ENCODE assay signal across 8 mouse cellular contexts in genomic region chr5:138084507-138084906, GRCm38 (mm10). TPM values are rescaled to one million over a fixed set of nuclear protein-coding genes. Genes with fewer than 3 reads are reported as not detected.
DNase-seq lines count a peak whose midpoint lies in the region; ATAC-seq lines count a peak whose summit lies in the region.

No protein-coding gene starts in this region.

- no peak overlapping the region; the same call in 1 of the 2 replicates for H3K9ac ChIP-seq in lung, embryonic 15.5 days
- no peak overlapping the region for H3K9ac ChIP-seq in limb, embryonic 11.5 days (ENCODE audit: low read length)
- peak overlapping the region; percentile 25; the same call in 1 of the 2 replicates for H3K9ac ChIP-seq in neural tube, embryonic 14.5 days (replicated peaks; ENCODE audit: low read depth, low read length)

- 0 out of 2 replicates have a peak, but pooled peaks cover 6% of the 10 kb centered on the region for H3K36me3 ChIP-seq in lung, embryonic 15.5 days
- peaks cover 12% of the 10 kb centered on the region for H3K36me3 ChIP-seq in erythroblast, embryonic 14.5 days (ENCODE audit: control insufficient read depth)
- no peaks in the 10 kb centered on the region; the same call in 1 of the 2 replicates for H3K36me3 ChIP-seq in limb, embryonic 11.5 days (ENCODE audit: control insufficient read depth, insufficient read depth, low read length)
- peaks cover 4% of the 10 kb centered on the region; the same call in 1 of the 2 replicates for H3K36me3 ChIP-seq in neural tube, embryonic 14.5 days (ENCODE audit: control insufficient read depth, insufficient read depth, low read length)

- peaks cover 15% of the 10 kb centered on the region for H3K4me1 ChIP-seq in lung, embryonic 15.5 days
- H3K4me1 ChIP-seq in erythroblast, embryonic 14.5 days (ENCODE audit: control insufficient read depth) = peaks cover 30% of the 10 kb centered on the region
- no peaks in the 10 kb centered on the region for H3K4me1 ChIP-seq in limb, embryonic 11.5 days (ENCODE audit: control insufficient read depth, insufficient read depth, low read length)
- H3K4me1 ChIP-seq in neural tube, embryonic 14.5 days (ENCODE audit: control insufficient read depth, insufficient read depth, low read length) = peaks cover 12% of the 10 kb centered on the region

- ATAC-seq in lung, embryonic 15.5 days (ENCODE audit: borderline replicate concordance, extremely low read depth, low FRiP score, low TSS enrichment) = no peak
- no peak for ATAC-seq in limb, embryonic 11.5 days (ENCODE audit: insufficient number of reproducible peaks, low FRiP score, low TSS enrichment, low read depth)
- no peak; the same call in 1 of the 2 replicates for ATAC-seq in neural tube, embryonic 14.5 days (ENCODE audit: low read depth)

- no peaks in the 10 kb centered on the region for H3K27me3 ChIP-seq in lung, embryonic 15.5 days
- no peaks in the 10 kb centered on the region for H3K27me3 ChIP-seq in erythroblast, embryonic 14.5 days (ENCODE audit: control insufficient read depth)
- no peaks in the 10 kb centered on the region for H3K27me3 ChIP-seq in limb, embryonic 11.5 days (ENCODE audit: control insufficient read depth, insufficient read depth, low read length)
- H3K27me3 ChIP-seq in neural tube, embryonic 14.5 days (ENCODE audit: control insufficient read depth, insufficient read depth, low read length) = no peaks in the 10 kb centered on the region

- 46% methylated on average over 2 of the region's 2 CpGs for WGBS in lung, embryonic 15.5 days
- 23% methylated on average over 2 of the region's 2 CpGs for WGBS in limb, embryonic 11.5 days
- 61% methylated on average over 2 of the region's 2 CpGs for WGBS in neural tube, embryonic 14.5 days

- H3K9me3 ChIP-seq in lung, embryonic 15.5 days = no peaks in the 10 kb centered on the region
- no peaks in the 10 kb centered on the region for H3K9me3 ChIP-seq in erythroblast, embryonic 14.5 days (ENCODE audit: control insufficient read depth, low read length)
- no peaks in the 10 kb centered on the region for H3K9me3 ChIP-seq in limb, embryonic 11.5 days (ENCODE audit: control insufficient read depth, low read length)
- no peaks in the 10 kb centered on the region for H3K9me3 ChIP-seq in neural tube, embryonic 14.5 days (ENCODE audit: control insufficient read depth, low read length)

- H3K4me3 ChIP-seq in lung, embryonic 15.5 days = peak overlapping the region; percentile 99
- peak overlapping the region; percentile 98 for H3K4me3 ChIP-seq in erythroblast, embryonic 14.5 days (replicated peaks)
- H3K4me3 ChIP-seq in limb, embryonic 11.5 days (ENCODE audit: low read depth, low read length) = peak overlapping the region; percentile 93
- H3K4me3 ChIP-seq in neural tube, embryonic 14.5 days (ENCODE audit: low read depth, low read length) = peak overlapping the region; percentile 99; the same call in 1 of the 2 replicates

- no peak overlapping the region for H3K27ac ChIP-seq in lung, embryonic 15.5 days
- no peak overlapping the region for H3K27ac ChIP-seq in limb, embryonic 11.5 days (replicated peaks; ENCODE audit: low read depth, low read length)
- H3K27ac ChIP-seq in neural tube, embryonic 14.5 days (ENCODE audit: low read depth, low read length) = no peak overlapping the region

- no peak for DNase-seq in lung, postnatal 10 days
- peak; percentile 21 for DNase-seq in limb, embryonic 11.5 days (ENCODE audit: low spot score)
- no peak for DNase-seq in frontal cortex, postnatal 14 days (ENCODE audit: low spot score in 2 of 2)
- no peak for DNase-seq in cerebellum, postnatal 4 days (ENCODE audit: low spot score in 2 of 2)
- DNase-seq in adrenal gland, adult 2 months = no peak

- peak overlapping the region; percentile 65 for H3K4me2 ChIP-seq in lung, embryonic 15.5 days
- H3K4me2 ChIP-seq in limb, embryonic 11.5 days (ENCODE audit: low read depth, severe bottlenecking) = peak overlapping the region; percentile 39
- peak overlapping the region; percentile 89 for H3K4me2 ChIP-seq in neural tube, embryonic 14.5 days (ENCODE audit: low read depth, low read length)

RNA-seq across cellular contexts. Expression of gene Zkscan1, which starts 0.4 kb away (rescaled TPM):
- polyA plus RNA-seq in lung, embryonic 15.5 days (2015; fragmentation: Nextera tagmentation; extraction: Ambion mirVana) = 15.8 and 16.6 TPM in 2 replicates
- 0.01 and 0.02 TPM in 2 replicates for polyA plus RNA-seq in erythroblast, embryonic 14.5 days (2012)
- polyA plus RNA-seq in limb, embryonic 11.5 days (2014; fragmentation: Nextera tagmentation; extraction: Ambion mirVana) = 31.5 and 39.9 TPM in 2 replicates
- 31.2 and 39.4 TPM in 2 replicates for polyA plus RNA-seq in neural tube, embryonic 14.5 days (2014; fragmentation: Nextera tagmentation; extraction: Ambion mirVana)
- 10 to 100 TPM; 33.9 to 40.2 TPM for total RNA-seq in adrenal gland, adult 2 months (2021)
- 2.7 and 3.4 TPM in 2 replicates for polyA plus RNA-seq in adrenal gland, adult 2 months (2012; rRNA removed)

RNA-seq across cellular contexts. Expression of gene Smok3c, which starts 31.5 kb away (rescaled TPM):
- polyA plus RNA-seq in lung, embryonic 15.5 days (2015; fragmentation: Nextera tagmentation; extraction: Ambion mirVana) = not detected in 2 replicates
- polyA plus RNA-seq in erythroblast, embryonic 14.5 days (2012) = not detected in 2 replicates
- polyA plus RNA-seq in limb, embryonic 11.5 days (2014; fragmentation: Nextera tagmentation; extraction: Ambion mirVana) = not detected in 2 replicates
- not detected in 2 replicates for polyA plus RNA-seq in neural tube, embryonic 14.5 days (2014; fragmentation: Nextera tagmentation; extraction: Ambion mirVana)
- not detected for total RNA-seq in adrenal gland, adult 2 months (2021)
- not detected in 2 replicates for polyA plus RNA-seq in adrenal gland, adult 2 months (2012; rRNA removed)

RNA-seq across cellular contexts. Expression of gene Zscan21, which starts 32.2 kb away (rescaled TPM):
- 61.3 and 66.3 TPM in 2 replicates for polyA plus RNA-seq in lung, embryonic 15.5 days (2015; fragmentation: Nextera tagmentation; extraction: Ambion mirVana)
- 0.10 and 0.11 TPM in 2 replicates for polyA plus RNA-seq in erythroblast, embryonic 14.5 days (2012)
- polyA plus RNA-seq in limb, embryonic 11.5 days (2014; fragmentation: Nextera tagmentation; extraction: Ambion mirVana) = 94.4 and 96.4 TPM in 2 replicates
- 90.9 and 98.7 TPM in 2 replicates for polyA plus RNA-seq in neural tube, embryonic 14.5 days (2014; fragmentation: Nextera tagmentation; extraction: Ambion mirVana)
- 10 to 100 TPM; 14.8 to 16.7 TPM for total RNA-seq in adrenal gland, adult 2 months (2021)
- polyA plus RNA-seq in adrenal gland, adult 2 months (2012; rRNA removed) = 4.0 and 5.3 TPM in 2 replicates

Comparison
In these comparisons a context has a peak if more than half of its experiments do, and no peak if none do; other contexts are left out.
1. H3K4me2 ChIP-seq: peak in every context shown above with its lines; median percentile 89 in neural tube, embryonic 14.5 days; 65 in lung, embryonic 15.5 days; 39 in limb, embryonic 11.5 days.